Mouse (Mus musculus): ENCODE measurements at regions not wholly inside any gene's neighbourhood (a gene's known extent, or its start where the extent isn't known, plus 50 kb on each side); places are given as distances from the start of the nearest gene placed in this dataset.

DNA sequence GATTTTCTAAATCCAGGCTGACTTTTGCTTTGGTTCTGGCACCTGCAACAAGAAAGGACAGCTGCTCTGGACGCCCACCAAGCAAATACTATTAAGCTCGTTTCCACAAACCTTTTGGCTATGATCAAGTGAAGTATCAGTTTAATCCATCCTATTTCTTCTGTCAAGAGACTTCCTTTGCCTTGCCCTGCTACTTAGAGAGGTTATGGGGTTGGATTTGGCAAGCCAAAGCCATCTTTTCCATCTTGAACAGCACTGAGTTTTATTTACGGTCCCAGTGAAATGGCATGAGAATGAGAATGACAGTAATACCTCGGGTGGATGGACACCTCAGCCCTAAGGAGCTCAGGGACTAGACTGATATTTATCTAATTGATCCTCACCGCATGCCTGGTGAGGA is 285.4 kb downstream of the Cenpc1 start:
- TF ChIP-seq ZKSCAN1 (IDR thresholded peaks at IDR 0.05; ENCODE audit: borderline replicate concordance, low read depth, low read length), result no peak
- TF ChIP-seq CTCF (conservative IDR thresholded peaks at IDR 0.05 in 1 of 2, IDR thresholded peaks at IDR 0.05 in 1 of 2; ENCODE audit: low read depth in 2 of 2, low read length in 2 of 2), result no peak
- TF ChIP-seq POLR2AphosphoS2 (IDR thresholded peaks at IDR 0.05; ENCODE audit: low read depth, low read length), result no peak
- no peak for TF ChIP-seq EP300 (IDR thresholded peaks at IDR 0.05; ENCODE audit: low read length)
- TF ChIP-seq ZNF384 (IDR thresholded peaks at IDR 0.05; ENCODE audit: low read depth, low read length), result no peak
- no peak for TF ChIP-seq POLR2A (IDR thresholded peaks at IDR 0.05; ENCODE audit: low read depth, low read length)
- TF ChIP-seq USF1 (IDR thresholded peaks at IDR 0.05; ENCODE audit: low read depth, low read length), result no peak
- no peak for TF ChIP-seq HCFC1 (IDR thresholded peaks at IDR 0.05; ENCODE audit: low read depth, low read length)
- no peak for TF ChIP-seq TCF12 (IDR thresholded peaks at IDR 0.05; ENCODE audit: low read depth, low read length)
- TF ChIP-seq USF2 (conservative IDR thresholded peaks at IDR 0.05; ENCODE audit: low read depth, low read length), result no peak

All from CH12.LX (cell line).